Mouse (Mus musculus): ENCODE results near the gene Gm28048.

Gene Gm28048

DNA sequence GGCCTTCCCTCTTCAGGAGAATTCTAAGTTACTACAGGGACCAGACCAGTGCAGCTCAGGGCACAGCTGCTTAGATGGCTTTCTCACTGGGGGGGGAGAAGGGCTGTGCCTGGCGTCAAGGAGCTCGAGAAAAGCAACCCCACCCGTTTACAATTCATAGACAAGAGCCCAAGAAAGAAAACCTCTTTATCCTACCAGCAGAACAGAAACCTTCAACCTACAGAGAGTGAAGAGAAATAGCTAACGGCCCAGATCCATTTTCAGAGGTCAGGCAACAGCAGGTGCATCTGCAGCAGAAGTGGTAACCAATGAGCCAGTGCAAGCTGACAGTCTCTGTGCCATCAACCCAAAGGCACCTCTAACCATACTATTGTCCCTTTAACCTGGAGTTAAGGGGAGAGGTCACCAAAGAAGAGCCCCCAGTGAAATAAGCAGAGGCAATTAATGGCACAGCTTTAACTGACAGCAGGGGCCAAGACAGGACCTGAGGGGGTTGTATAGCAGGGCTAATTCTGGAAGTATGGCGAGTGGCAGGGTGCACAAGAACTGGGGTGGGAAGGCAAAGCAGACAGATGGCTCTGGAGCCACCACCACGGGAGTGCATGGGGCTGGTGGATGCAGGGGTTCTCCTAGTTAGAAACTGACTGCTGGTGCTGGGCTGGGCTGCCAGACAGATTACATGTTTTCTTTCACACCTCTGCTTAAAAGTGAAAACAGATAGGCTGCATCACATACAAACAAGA is 135.6 kb downstream of the Gm28048 start:
- no peak for DNase-seq (ENCODE audit: extremely low spot score, low read depth, low spot score)

DNA sequence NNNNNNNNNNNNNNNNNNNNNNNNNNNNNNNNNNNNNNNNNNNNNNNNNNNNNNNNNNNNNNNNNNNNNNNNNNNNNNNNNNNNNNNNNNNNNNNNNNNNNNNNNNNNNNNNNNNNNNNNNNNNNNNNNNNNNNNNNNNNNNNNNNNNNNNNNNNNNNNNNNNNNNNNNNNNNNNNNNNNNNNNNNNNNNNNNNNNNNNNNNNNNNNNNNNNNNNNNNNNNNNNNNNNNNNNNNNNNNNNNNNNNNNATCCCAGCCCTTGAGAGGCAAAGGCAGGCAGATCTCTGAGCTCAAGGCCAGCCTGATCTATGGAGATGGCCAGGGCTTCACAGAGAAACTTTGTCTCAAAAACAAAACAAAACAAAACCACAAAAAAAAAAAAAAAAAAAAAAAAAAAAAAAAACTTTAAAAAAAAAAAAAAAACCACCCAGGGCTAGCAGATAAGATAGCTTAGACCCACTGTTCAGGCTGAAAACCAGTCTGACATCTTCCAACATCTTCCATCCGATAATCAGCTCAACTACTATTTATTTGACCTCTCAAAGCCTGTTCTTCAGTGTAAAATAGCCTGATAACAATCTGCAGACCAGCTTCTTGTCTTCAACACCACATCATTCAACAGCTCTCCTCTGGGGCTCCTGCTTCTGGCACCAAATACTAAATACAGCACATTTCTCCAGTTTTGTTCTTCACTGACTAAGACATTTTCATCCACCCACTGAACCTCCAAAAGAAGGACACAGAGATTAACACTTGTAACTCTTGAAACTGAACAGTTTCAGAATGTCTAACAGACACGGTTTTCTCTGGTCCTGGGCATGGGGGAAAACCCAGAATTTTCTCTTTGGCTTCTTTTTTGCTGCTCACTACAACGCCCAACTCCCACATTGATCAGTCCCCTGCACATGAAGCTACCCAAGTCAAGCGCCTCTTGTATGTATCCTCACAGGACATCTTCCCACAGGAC is 136.9 kb downstream of the Gm28048 start:
- no peak for DNase-seq (ENCODE audit: extremely low spot score, low read depth, low spot score)

DNA sequence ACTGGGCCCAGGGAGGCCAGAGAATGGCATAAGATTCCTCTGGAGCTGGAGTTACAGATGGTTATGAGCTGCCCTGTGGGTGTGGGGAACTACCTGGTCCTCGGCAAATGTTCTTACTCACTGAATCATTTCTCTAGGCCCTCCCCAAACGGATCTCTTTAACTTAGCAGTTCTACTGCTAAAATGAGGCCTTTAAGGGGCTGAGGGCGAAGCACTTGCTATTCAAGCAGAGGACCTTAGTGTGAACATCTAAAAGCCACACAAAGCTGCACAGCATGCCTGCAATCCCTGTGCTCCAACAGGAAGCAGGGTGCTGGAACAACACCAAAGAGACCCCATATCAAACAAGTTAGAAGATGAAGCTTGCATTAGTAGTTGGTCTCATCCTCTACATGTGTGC is 142.4 kb downstream of the Gm28048 start:
- DNase-seq (ENCODE audit: extremely low spot score, low read depth, low spot score): no peak

DNA sequence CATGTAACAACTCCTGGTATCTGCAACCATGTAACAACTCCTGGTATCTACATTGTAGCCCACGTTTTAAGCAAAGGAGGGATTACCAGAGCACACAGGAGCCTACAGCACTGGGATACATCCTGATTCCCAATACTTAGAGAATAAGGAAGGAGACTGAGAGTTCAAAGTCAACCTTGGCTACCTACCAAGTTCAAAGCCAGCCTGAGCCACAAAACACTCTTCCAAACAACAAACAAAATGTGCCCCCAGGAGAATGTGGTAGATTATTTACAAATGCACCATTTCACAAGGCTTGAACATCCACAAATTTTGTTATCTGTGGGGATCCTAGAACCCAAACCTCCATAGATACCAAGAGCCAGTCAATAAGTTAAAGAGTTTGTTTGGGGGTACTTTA is 143.5 kb downstream of the Gm28048 start:
- DNase-seq (ENCODE audit: extremely low spot score, low read depth, low spot score): no peak

DNA sequence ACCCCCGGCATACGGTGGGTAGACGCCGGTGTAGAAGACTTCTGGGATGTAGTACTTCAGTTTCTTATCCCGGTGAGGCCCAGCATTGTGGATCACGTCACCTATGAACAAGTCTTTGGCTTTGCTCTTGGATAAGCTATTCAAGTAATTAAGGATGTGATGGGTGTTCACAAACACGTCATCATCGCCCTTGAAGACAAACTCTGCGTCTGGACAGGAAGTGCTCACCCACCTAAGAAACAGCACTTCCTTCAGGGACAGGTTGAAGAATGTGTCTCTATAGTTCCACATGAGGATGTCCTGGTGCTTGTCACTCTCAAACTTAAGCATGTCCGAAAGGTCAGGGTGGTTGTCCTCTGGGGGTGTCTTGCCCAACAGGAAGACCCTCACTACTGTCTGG is 145.6 kb downstream of the Gm28048 start:
- no peak for DNase-seq (ENCODE audit: extremely low spot score, low read depth, low spot score)

DNA sequence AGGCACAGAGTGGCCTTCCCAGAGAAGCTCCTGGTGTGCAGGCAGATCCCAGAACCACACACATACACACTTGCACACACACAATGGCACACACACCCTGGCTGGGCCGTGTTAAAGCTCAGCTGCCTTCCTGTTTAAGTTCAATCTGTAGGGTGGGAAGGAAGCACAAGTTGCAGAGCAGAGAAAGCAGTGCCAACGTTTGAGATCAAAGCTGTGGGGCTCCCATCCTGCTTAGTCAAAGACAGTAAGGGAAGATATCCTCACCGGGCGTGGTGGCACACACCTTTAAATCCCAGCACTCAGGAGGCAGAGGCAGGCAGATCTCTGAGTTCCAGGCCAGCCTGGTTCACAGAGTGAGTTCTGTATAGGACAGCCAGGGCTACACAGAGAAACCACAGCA is 149.3 kb downstream of the Gm28048 start:
- DNase-seq (ENCODE audit: extremely low spot score, low read depth, low spot score): no peak

DNA sequence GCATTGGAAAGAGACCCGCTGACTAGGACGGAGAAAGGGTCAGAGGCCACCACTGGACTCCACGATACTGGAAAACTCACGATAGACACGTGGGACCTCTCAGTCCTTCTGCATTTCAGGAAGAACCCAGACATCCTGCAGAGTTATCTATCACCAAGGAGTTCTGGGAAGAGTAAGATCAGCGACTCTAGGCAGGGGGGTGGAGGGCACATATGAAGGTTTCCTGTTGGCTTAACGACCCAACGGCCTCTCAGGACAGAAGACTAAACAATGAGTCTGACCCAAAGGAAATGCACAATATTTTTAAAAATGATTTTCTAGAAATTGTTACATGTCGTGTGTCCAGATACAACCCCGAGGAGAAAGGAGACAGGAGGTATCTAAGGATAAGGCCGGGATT is 150.0 kb downstream of the Gm28048 start:
- no peak for DNase-seq (ENCODE audit: extremely low spot score, low read depth, low spot score)

DNA sequence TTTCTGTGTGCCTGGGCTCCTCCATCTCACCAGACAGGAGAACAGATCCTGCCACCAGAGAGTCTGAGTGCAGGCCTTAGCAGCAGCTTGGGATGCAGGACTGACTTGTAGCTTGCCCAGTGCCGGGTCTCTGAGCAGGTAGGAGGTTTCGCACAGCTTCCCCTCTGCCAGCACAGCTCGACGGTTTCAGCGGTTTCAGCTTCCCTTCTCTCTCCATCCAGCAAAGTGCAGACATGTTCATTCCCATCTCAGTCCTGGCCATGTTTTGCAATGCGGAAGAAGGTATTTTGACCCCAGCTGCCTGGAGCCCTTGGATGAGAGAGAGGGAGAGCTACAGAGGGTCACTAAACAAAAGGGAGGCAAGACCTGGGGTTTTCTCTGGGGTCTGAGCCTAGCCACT is 151.2 kb downstream of the Gm28048 start:
- DNase-seq (ENCODE audit: extremely low spot score, low read depth, low spot score): no peak

DNA sequence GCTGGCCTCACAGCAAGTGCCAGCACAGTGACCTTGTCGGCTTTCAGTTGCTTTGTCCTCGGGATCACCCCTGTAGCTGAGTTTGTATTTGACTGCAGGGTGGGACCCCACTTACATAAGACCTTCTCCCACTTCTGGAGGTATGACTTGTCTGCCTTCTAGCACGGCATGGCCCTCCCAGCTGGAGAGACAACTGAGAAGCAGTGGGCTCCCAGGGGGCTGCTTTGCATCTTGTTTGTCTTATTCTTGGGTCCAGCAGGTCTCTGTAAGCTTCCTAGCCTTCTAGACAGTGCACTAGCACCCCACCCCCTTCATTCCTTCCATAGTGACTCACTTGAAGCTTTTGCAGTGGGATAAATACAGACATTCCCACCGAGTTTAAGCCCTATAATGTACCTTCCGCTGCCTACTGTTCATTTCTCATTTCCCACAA is 151.7 kb downstream of the Gm28048 start:
- DNase-seq (ENCODE audit: extremely low spot score, low read depth, low spot score): no peak

DNA sequence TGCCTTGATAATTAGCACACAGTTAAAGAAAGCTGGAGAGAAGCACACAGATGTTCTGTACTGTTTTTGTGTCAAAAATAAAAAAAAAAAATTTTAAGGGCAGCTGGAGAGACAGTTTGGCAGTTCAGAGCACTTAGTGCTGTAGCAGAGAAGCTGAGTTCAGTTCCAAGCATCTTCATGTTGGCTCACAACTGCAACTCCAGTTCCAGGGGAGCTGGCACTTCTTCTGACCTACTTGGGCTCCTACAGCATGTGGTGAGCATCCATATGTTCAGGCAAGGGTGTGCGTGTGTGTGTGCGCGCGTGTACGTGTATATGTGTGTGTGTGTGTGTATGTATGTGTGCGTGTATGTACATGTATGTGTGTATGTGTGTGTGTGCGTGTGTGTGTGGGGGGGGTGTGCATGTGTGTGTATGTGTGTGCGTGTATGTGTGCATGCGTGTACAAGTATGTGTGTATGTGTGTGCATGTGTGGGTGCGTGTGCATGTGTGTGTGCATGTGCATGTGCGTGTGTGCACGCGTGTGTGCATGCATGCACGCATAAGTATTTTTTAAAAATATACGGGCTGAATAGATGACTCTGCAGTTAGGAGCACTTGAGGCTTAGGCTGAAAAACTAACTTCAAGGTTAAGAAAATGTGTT is 152.8 kb downstream of the Gm28048 start:
- no peak for DNase-seq (ENCODE audit: extremely low spot score, low read depth, low spot score)

DNA sequence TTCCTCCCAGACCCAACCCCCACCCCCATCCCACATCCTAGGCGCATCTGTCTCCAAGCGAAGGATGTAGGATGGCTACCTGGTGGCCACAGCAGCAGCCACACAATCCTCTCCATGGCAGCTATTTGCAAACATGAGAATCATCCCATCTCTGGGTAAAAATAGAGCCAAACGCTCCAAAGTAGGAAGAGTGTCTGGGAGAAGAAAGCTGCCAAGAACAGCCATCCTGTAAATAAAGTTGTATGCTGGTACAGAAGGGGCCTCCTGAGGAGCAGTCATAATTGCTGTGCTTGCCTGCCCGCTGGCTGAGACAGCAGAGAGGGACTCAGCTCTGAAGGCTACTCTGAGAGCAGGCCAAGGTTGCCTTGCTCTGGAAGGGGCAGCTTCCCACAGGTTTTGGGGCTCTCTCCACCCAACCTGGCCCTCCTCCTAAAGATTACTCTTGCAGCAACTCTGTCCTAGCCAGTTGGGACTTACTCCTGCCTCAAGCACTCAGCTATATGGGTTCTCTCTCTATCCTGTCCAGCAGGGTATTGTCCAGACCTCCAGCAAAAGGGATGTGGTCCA is 154.3 kb downstream of the Gm28048 start:
- DNase-seq (ENCODE audit: extremely low spot score, low read depth, low spot score): no peak

DNA sequence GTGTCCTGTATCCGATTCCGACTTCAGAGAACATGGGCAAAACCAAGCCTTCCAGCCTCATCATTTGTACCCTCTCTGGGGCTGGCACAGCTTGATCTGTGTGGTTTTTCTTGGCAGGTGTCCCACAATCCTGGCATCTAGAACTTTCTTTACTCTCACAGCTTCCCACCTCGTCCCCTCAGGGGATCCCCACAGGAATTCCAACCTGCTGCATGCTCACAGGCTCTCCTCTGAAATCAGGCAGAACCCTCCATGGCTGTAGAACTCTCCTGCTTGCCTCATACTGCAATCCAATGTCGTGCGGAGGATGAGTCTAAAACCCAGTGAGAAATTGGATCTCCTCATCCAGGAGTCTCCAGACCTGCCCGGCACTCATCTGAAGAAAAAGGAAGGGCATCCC is 155.2 kb downstream of the Gm28048 start:
- DNase-seq (ENCODE audit: extremely low spot score, low read depth, low spot score): no peak

DNA sequence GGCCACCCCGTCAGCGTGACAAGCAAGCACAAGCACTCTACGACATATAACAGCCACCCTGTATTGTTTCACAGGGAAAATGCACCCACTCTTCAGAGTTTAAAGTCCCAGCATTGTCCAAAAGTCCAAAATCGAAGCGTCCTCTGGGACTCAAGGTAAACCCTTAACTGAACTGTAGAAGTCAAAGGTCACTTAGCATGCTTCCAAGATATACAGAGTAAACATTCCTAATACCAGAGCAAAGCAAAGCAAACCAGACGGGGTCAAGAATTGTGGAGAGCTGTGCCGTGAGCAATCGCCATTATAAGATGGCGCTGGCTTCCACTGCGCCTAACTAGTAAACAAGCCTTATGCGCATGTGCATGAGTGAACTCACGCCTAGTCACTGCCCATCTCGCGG is 155.8 kb downstream of the Gm28048 start:
- DNase-seq (ENCODE audit: extremely low spot score, low read depth, low spot score): no peak

DNA sequence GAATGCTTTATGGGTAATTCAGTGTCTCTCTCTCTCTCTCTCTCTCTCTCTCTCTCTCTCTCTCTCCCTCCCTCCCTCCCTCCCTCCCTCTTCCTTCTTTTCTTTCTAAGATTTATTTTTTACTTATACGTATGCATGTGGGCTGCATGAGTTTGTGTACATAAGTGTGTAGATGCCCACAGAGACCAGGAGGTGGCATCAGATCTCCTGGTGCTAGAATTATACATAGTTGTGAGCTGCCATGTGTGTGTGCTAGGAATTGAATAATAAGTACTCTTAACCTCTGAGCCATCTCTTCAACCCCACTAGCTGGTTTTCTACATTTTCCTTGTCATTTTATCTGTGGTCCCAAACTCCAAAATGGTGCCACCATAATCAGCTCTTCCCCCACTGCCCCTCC is 156.3 kb downstream of the Gm28048 start:
- DNase-seq (ENCODE audit: extremely low spot score, low read depth, low spot score): no peak

DNA sequence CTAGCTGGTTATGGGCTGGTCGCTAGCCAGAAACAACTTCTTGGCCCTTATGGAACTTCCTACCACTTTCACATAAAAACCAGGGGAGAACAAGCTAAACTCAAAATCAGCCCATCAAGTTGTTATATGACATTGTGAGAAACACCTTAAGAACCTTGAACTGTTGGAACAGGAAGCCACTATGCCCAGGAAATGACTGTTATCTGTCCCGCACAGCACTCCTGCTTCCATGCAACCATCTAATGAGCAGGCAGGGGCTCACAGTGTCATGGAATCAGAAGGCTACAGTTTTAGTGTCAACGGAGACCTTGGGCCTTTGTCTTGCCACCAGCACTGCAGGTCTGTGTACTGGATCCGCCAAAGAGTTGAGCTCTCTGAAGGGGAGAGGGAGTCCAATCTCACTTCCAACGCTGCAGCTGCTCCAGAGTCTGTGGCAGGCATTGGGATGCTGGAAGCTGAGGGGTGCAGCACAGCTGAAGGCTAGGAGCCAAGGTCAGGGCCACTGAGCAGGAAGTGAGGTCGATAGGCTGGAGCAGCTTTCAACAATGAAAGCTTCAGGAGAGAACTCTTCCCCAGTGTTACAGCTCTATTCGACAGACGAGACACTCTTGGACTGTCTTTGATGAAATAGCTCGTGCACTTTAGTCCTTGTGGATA is 157.7 kb downstream of the Gm28048 start:
- no peak for DNase-seq (ENCODE audit: extremely low spot score, low read depth, low spot score)

DNA sequence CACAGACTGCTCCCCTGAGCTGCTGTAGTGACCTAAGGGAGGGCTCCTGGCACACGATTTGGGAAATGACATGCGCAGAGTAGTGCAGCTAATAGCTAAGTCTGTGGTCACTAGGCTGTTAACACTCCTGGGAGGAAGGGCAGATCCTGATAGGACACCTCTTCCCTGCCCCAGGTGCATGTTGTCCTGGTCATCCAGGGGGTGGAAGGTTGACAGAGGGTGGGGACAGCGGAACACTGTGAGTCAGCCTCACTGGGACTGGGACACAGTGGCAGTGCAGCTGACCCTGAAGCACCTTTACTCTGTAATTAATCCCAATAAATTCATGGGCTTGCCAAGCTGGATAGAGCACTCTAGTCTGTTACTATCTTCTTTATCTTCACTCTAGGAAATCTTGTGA is 160.6 kb downstream of the Gm28048 start:
- no peak for DNase-seq (ENCODE audit: extremely low spot score, low read depth, low spot score)

DNA sequence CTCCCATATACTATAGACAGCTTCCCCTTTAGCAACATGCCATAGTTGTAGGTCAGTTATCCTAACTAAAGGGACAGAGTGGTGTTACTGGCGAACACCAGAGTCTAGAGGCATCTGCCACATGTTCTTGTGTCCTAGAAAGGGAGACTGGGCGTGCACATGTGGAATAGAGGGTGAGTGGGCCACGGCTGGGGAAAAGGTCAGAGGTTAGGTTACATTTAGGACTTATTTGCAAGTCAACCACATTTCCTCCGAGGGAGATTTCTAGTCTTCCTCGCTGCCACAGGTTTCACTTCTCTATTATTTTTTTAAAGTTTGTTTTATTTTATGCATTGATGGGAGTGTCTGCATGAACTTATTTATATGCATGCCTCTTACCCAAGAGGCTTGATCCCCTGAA is 163.5 kb downstream of the Gm28048 start:
- no peak for DNase-seq (ENCODE audit: extremely low spot score, low read depth, low spot score)

DNA sequence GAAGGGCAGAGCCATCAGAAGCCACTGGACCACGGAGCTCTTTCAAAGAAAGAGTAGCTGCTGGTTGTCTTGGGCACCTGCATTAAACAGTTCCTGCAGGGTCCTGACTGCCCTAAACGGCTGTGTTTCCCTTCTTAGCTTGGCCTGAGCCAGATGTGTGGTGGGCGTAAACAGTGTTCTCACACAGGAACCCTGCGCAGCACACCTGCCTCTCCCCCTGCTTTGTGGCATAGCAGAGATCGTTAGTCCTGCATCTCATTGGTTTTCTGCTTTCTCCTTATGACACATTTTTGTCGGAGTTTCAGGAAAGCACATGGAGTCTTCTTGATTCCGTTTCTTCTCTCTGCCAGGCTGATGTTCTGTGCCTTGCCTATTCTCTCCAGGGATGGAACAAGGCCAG is 166.0 kb downstream of the Gm28048 start:
- no peak for DNase-seq (ENCODE audit: extremely low spot score, low read depth, low spot score)

DNA sequence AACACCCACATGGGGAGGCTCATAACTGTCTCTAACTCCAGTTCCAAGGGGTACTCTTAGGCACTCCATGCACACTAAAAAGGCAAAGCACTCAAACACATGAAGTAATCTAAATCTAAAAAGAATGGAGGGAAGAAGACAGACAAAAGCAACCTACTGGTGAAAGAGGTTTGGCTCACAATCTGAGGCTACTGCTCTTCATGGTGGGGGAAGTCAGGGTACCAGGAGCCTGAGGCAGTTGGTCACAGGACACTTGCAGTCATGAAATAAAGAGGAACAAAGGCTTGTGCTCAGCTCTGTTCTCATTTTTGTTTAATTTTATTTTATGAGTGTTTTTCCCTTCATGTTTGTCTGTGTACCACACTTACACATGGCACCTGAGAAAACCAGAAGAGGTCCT is 166.7 kb downstream of the Gm28048 start:
- no peak for DNase-seq (ENCODE audit: extremely low spot score, low read depth, low spot score)

DNA sequence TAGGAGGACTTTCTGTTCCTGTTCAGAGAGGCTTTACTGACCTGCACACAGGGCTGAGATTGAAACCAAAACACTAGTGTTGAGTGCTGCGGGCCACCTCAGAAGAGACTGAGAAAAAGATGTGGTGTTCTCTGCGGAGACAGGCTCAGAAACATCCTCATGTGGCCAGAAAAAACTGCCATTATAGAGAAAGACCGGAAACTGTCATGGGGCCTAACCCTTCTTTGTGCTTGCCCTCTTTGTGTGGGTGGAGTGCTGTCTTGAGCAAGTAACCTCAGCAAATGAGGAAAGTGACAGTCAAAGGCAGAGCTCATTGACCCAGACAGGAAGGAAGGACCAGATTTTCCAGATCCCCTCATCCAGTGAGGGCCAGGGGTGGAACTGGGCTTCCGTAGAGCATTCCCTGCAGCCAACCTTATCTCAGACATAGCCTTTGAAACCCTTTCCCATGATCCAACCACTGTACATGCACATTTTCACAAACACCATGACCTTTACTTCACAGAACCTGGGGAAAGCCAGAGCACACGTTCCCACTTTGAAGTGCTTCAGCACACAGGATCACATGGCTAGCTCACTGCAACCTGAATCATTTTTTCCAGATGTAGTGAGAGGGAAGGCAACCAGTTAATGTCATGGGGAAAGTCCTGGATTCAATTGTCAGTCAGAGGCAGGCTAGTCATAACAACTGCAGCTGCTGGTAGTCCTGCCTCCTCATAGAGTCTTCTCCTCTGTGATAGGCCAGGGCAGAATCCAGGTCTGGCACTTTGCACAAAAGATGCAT is 167.8 kb downstream of the Gm28048 start:
- no peak for DNase-seq (ENCODE audit: extremely low spot score, low read depth, low spot score)

Measured in hindlimb bud, embryonic 11.5 days (tissue).